Mouse (Mus musculus): ENCODE measurements around the gene Tacstd2.
A peak's percentile ranks its signal among the peaks of the same experiment; 100 is the strongest.
"Not testable (repeated sequence)": the region's sequence is repeated elsewhere in the genome, so short reads cannot be mapped to it uniquely, and the experiment has no call there.

The Tacstd2 gene

DNA sequence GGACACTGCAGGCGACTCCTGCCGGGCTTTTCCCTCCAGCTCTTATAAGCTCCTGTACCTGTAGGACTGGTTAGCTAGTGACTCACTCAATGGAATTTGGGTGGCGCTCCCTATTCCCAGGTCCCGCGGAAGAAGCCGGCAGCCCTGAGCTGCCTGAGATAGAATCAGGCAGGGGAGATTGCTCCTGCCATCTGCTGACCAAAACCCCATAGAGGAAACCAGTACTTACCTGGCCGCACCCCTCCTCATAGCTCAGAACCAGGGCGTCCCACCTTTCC lies at the start of gene Tacstd2:
Gene Tacstd2 (minus strand): TSS at position 20 of the 278 bp plus-strand sequence.
- DNase-seq (ENCODE audit: low spot score in 2 of 2), result no peak

DNA sequence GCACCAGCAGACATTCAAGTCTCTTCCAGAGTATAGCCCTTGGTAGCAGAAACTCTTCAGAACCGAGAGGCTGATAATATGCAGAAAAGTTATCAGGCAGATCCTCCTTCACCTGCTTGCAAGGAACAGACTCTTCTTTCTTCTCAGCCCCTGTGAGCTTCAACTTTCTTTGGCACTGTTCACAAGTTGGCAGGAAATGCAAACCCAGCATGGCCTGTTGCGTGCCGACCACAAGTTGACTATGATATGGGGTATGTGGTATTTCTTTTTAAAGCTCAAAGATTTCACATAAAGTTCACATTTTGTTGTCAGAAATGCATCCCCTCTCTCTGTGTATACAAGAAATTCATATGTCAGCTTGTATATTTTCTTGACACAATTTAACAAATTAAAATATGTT lies 30.7 kb upstream of the Tacstd2 start:
- DNase-seq (ENCODE audit: low spot score in 2 of 2), result no peak

DNA sequence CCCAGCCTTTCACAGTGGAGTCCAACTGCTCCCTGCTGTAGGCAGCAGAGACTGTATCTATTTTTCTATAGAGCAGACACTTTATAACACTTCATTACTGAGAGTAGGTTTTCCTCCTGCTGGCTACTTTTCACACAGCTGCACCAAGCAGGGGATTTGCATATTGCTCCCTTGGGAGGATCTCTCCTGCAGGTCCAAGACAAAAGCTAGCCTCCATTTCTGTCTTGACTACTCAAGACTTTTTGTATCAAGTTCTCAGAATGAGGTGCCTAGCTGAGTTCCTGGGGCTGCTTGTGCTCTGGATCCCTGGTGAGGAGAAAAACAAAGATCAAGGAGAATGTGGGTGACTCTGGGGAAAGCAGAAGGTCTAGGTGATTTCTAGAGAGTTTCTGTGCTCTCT lies 19.8 kb upstream of the Tacstd2 start:
- DNase-seq (ENCODE audit: low spot score in 2 of 2), result no peak

DNA sequence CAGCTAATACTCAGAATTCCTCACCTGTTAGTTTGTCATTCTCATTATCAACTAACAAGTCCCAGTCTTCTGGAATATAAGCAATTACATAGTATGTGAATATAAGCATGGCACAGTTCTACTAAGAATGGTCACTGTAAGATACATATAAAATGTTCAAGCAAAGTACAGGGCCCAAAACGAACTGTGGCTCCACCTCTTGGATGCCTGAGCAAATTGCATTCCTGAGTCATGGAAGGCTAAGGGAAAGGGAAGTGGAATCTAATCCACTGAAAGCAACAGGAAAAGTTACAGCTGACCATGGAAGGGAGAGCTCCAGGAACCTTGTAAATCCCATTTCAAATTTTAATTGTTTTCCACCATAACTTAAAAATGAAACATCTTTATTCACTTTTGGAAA lies 14.0 kb upstream of the Tacstd2 start:
- no peak for DNase-seq (ENCODE audit: low spot score in 2 of 2)

DNA sequence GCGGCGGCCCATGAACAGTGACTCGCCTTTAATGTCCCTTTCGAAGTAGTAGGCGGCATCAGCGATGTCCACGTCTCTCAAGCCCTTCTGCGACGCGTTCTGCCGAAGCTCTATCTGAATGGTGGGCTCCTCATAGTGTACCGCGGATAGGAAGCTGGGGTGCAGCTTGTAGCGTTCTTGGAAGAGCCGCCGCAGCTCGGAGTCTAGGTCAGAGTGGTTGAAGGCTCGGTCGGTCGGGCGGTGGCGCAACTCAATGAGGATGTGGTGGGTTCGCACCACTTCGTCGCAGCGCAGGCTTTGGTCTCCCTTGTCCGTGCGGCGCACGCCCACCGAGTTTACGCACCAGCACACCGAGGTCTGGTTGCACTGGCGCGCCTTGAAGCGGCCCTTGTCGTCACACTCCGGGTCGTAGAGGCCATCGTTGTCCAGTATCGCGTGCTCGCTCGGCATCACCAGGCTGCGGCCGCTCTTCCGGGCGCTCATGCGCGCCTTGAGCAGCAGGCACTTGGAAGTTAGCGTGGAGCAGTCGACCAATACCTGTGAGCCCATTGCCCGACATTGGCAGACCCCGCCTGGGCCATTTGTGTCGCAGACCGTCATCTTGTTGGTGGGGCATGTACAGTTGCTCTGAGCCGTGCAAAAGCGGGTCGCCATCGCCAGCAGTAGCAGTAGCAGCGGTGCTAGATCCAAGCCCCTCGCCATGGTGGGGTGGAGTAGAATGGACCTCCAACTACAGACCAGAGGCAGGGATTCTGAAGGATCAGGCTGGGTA lies 405 bp downstream of the Tacstd2 start:
- no peak for DNase-seq (ENCODE audit: low spot score in 2 of 2)

DNA sequence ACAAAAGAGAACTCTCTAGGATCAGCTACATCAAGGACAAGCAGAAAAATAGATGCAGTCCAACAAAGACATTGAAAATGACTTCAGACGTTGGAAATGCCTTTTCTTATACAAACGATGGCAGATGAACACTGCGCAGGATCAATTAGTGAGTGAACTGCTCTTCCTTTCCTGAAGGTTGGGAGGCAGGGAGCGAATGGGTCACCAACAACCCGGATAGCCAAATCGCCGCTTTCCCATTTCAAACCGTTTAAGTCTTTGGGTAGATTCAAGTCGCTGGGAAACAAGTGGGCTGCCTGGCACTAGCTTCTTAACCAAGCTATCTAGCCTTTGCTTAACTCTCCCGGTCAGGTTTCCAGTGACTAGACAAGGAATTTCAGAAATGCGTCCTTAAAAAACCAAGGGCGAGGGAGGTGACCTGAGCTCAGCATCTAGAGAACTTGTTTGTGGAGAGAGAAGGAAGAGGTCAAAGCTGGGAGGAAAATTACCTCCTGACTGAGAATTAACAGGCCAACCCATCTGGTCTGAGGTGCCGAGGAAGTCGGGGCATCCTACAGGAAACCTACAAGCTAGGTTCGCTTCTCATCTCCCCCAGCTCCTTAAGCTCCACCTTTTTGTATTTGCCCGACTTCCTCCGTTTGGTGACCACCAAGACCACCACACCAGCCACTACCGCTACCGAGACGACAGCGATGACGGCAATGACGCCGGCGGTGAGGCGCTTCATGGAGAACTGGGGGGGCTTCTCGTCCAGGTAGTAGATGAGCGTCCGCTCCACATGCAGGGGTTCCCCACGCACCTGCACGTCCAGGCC lies 1.2 kb downstream of the Tacstd2 start:
- no peak for DNase-seq (ENCODE audit: low spot score in 2 of 2)

DNA sequence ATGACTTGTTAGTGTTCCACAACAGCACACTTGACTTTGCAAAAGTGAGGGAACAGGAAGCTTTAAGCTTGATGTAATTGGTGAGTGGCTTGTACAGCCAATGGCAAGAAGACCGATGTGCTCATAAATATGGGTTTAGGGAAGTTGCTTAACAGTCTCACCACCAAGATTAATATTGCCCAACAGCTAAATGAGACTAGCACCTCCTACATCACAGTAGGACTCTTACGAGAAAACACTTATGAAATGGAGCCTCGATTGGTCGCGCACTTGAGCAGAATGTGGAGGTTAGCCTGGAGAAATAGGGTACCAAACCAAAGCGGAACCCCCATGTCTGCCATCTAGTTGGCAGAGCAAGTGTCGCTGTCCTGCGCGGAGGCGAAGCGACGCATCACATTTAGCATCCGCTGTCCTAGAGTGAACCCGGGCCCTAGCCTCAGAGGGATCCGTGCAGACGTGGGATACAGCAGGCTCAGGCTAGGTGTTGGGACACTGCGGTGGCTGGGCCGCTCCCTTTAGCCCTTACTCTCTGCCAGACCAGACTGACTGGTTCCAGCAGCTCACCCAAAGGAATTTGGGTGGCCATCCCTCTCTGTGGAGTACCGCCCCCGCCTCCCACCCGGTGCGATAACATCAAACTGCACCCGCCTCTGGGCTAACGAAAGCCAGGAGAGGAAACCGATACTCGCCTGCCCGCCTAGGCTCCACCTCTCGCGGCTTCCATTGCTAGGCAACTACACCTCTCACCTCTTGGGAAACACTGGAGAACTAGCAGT lies 2.7 kb downstream of the Tacstd2 start:
- no peak for DNase-seq (ENCODE audit: low spot score in 2 of 2)

DNA sequence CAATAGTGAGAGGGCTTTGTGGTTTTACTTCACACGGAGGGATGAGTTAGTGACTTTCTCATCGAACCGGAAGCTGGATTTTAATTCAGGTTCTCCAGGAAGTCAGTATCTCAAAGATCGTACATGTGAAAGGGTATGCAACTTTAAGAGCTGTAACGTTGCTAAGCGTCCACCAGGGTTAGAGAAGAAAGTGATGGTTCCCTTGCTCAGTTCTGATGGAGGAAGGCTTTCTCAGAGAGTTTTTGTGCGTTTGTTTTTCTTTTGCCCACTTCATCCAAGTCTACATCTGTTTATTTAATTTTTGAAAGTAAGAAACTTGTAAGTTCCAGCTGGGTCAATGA lies 3.8 kb downstream of the Tacstd2 start:
- DNase-seq (ENCODE audit: low spot score in 2 of 2), result no peak

DNA sequence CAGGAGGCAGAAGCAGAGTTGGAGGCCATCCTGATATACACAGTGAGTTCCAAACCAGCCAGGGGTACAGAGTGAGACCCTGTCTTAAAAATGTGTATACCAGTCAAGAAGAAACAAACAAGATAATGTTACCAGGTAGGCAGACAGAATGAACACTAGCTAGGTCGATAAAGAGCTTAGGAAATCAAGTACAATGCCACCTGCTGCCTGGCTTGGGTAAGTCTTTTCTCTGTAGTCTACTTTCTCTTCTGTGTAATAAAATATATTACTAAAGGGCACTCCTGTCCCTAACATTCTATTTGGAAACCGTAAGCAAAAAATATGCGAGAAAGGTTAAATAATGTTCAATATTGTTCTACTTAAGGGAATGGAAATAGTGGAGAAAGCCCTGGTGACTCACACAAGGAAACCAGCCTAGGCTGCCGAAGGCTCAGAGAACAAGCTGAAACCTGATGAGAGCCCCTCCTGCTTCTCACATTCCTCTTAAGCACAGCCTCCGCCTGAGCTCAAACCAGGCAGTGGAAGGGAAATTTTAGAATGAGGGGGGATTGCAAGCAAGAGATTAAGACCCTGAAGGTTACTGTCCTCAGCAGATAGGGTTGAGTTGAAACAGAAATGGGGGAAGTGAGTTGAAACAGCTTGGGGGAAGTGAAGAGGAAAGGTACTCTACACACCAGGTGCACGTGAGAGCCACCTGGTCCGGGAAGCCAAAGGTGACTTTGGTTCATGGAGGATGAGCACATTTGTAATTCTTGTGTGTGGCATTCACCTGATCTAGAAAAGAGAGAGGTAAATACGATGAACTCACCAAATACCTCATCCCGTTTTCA lies 4.4 kb downstream of the Tacstd2 start:
- no peak for DNase-seq (ENCODE audit: low spot score in 2 of 2)

DNA sequence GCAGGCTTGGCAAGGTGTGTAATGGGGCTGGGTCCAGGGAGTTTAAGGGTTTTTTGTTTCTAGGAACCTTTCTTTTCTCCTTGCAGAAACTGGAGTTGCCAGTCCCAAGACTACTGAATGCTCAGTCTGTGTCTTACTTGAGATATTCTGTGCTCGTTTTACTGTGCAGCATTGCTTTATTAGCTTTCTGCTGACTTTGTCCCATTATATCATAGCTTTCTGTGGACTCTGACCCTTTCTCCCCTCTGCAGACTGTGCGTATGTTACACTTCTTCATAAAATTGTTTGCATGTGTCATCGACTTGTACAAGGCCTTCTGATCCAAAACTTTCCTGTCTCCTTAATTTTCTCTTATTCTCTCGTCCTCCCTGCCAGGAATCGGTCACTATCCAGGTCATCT lies 9.2 kb downstream of the Tacstd2 start:
- DNase-seq (ENCODE audit: low spot score in 2 of 2), result no peak

DNA sequence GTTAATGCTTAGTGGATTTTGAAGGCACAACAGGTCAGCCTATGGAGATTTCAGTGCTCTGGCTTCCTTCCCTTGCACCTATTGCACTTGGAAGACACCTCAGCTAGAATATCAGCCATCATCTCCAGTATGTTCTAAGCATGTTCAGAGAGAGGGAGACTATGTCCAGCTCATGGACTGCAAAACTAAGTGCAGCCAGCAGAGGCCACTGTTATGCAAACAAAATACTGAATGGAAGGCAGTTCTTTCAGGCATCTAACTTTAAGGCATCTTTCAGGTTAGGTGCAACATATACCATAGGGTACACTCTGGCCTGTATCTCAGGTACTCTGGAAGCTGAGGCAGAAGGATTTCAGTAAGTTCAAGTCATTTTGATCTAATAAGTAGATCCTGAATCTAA lies 24.8 kb downstream of the Tacstd2 start:
- peak; percentile 23 to 47 for DNase-seq (ENCODE audit: low spot score in 2 of 2)

DNA sequence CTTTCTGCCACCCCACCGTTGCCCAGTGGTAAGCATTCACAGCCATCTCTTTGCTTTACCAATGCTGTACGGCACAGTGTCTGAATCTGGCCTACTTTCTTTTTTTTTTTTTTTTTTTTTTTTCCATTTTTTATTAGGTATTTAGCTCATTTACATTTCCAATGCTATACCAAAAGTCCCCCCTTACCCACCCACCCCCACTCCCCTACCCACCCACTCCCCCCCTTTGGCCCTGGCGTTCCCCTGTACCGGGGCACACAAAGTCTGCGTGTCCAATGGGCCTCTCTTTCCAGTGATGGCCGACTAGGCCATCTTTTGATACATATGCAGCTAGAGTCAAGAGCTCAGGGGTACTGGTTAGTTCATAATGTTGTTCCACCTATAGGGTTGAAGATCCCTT lies 33.7 kb downstream of the Tacstd2 start:
- not testable (repeated sequence) for DNase-seq (ENCODE audit: low spot score in 2 of 2)

DNA sequence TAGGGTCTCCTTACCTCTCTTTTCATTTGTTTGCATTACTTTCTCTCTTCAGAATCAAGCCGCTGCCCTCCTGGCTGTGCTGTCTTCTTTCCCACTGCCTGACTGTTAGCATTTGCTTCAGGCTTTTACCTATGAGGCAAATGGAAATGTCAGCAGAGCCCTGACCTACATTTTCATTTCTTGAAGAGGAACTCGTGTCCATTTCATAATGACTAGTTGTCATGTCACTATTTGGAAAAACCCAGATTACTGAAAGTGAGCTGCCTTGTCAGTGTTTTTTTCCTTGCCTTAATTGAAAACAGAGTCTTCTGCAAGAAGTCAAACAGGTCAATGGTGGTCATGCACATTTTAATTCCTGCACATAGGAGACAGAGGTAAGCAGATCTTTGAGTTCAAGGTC lies 43.8 kb downstream of the Tacstd2 start, which contains the start of gene Il23r:
Gene Il23r (minus strand): TSS at position 101 of the 400 bp plus-strand sequence.
- no peak for DNase-seq (ENCODE audit: low spot score in 2 of 2)

All from frontal cortex, postnatal 25 days (tissue).